ENCODE assay signal across 10 mouse cellular contexts in the genomic region with DNA sequence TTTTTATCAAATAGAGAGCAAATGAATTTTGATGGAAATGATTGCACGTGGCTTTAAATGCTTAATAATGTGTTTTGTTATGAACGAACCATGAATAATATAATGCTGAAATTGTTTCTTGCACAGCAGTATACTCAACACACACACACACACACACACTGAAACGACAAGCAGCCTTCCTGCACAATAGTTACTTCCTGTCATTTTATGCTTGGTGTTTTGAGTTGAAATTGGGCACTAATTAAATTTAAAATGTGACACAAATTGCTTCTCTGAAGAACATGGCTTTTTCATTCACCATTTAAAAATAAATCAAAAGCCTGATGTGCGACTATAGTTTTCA. TPM values are rescaled to one million over a fixed set of nuclear protein-coding genes. Genes with fewer than 3 reads are reported as not detected.
DNase-seq lines count a peak whose midpoint lies in the region; ATAC-seq lines count a peak whose summit lies in the region.
"Had no signal": no experiment of that assay in that cellular context is flagged by ENCODE, and none has a peak within 500 bp of the region (broad histone marks: within the 10 kb centered on the region; RNA-seq: fewer than 3 reads in every experiment).

No protein-coding gene starts in this region.

- DNase-seq in embryonic facial prominence, embryonic 10.5 days (ENCODE audit: low spot score) = no peak
- no peak for DNase-seq in intestine, embryonic 14.5 days (ENCODE audit: low spot score)
- no peak for DNase-seq in adrenal gland, postnatal 10 days
- no peak for DNase-seq in layer of hippocampus, adult 9-11 months
- DNase-seq in adrenal gland, adult 2 months = no peak
- DNase-seq: adrenal gland, postnatal 25 days; cerebellum, adult 18-20 months had no signal

- H3K27me3 ChIP-seq in embryonic facial prominence, embryonic 10.5 days (replicated peaks; ENCODE audit: low read depth, poor library complexity, severe bottlenecking) = no peaks in the 10 kb centered on the region
- no peaks in the 10 kb centered on the region for H3K27me3 ChIP-seq in embryonic facial prominence, embryonic 12.5 days
- H3K27me3 ChIP-seq in intestine, embryonic 14.5 days (replicated peaks; ENCODE audit: control insufficient read depth, insufficient read depth, low read length) = no peaks in the 10 kb centered on the region
- no peaks in the 10 kb centered on the region for H3K27me3 ChIP-seq in midbrain, embryonic 16.5 days (ENCODE audit: control insufficient read depth, insufficient read depth, low read depth, low read length)

- peak overlapping the region; percentile 50 for H3K4me2 ChIP-seq in embryonic facial prominence, embryonic 12.5 days (replicated peaks)
- peak overlapping the region; percentile 54 for H3K4me2 ChIP-seq in intestine, embryonic 14.5 days (ENCODE audit: low read length)
- peak overlapping the region; percentile 59 for H3K4me2 ChIP-seq in midbrain, embryonic 16.5 days (ENCODE audit: low read length)
- H3K4me2 ChIP-seq: heart, embryonic 11.5 days had no signal

- H3K27ac ChIP-seq in embryonic facial prominence, embryonic 10.5 days (replicated peaks) = no peak overlapping the region
- H3K27ac ChIP-seq in embryonic facial prominence, embryonic 12.5 days = no peak overlapping the region
- 0 out of 2 replicates have a peak overlapping the region, but pooled peaks have one; percentile 87 for H3K27ac ChIP-seq in intestine, embryonic 14.5 days (ENCODE audit: low read depth)
- no peak overlapping the region; the same call in 1 of the 2 replicates for H3K27ac ChIP-seq in midbrain, embryonic 16.5 days (ENCODE audit: low read length)

- H3K36me3 ChIP-seq in embryonic facial prominence, embryonic 10.5 days (replicated peaks) = peaks cover 15% of the 10 kb centered on the region
- peaks cover 12% of the 10 kb centered on the region for H3K36me3 ChIP-seq in embryonic facial prominence, embryonic 12.5 days
- H3K36me3 ChIP-seq in intestine, embryonic 14.5 days (ENCODE audit: control insufficient read depth, insufficient read depth, low read length) = peaks cover 17% of the 10 kb centered on the region
- 0 out of 2 replicates have a peak, but pooled peaks cover 2% of the 10 kb centered on the region for H3K36me3 ChIP-seq in midbrain, embryonic 16.5 days (ENCODE audit: control insufficient read depth, insufficient read depth, low read length)

- 49% methylated on average over 4 of the region's 4 CpGs for WGBS in embryonic facial prominence, embryonic 10.5 days
- WGBS in embryonic facial prominence, embryonic 12.5 days = 33% methylated on average over 4 of the region's 4 CpGs
- WGBS in intestine, embryonic 14.5 days = 36% methylated on average over 4 of the region's 4 CpGs
- WGBS in midbrain, embryonic 16.5 days = 41% methylated on average over 4 of the region's 4 CpGs

- peak overlapping the region; percentile 54 for H3K4me3 ChIP-seq in embryonic facial prominence, embryonic 10.5 days
- peak overlapping the region; percentile 45; the same call in 1 of the 2 replicates for H3K4me3 ChIP-seq in embryonic facial prominence, embryonic 12.5 days
- H3K4me3 ChIP-seq in intestine, embryonic 14.5 days (ENCODE audit: low read depth, low read length) = peak overlapping the region; percentile 69
- H3K4me3 ChIP-seq in midbrain, embryonic 16.5 days (ENCODE audit: low read depth, low read length) = peak overlapping the region; percentile 33

- H3K4me1 ChIP-seq in embryonic facial prominence, embryonic 10.5 days = peaks cover 13% of the 10 kb centered on the region
- H3K4me1 ChIP-seq in embryonic facial prominence, embryonic 12.5 days = no peaks in the 10 kb centered on the region
- H3K4me1 ChIP-seq in intestine, embryonic 14.5 days (replicated peaks; ENCODE audit: control insufficient read depth, insufficient read depth, low read length) = no peaks in the 10 kb centered on the region
- H3K4me1 ChIP-seq in midbrain, embryonic 16.5 days (ENCODE audit: control insufficient read depth, insufficient read depth, low read length) = 0 out of 2 replicates have a peak, but pooled peaks cover 2% of the 10 kb centered on the region

- peaks cover 8% of the 10 kb centered on the region; the same call in 1 of the 2 replicates for H3K9me3 ChIP-seq in embryonic facial prominence, embryonic 10.5 days
- no peaks in the 10 kb centered on the region for H3K9me3 ChIP-seq in embryonic facial prominence, embryonic 12.5 days
- H3K9me3 ChIP-seq in intestine, embryonic 14.5 days (ENCODE audit: control insufficient read depth, low read length) = peaks cover 8% of the 10 kb centered on the region
- H3K9me3 ChIP-seq in midbrain, embryonic 16.5 days (replicated peaks; ENCODE audit: control insufficient read depth, low read length, poor library complexity, severe bottlenecking) = no peaks in the 10 kb centered on the region; the same call in 1 of the 2 replicates

- no peak overlapping the region for H3K9ac ChIP-seq in embryonic facial prominence, embryonic 12.5 days
- H3K9ac ChIP-seq in intestine, embryonic 14.5 days (ENCODE audit: low read length) = no peak overlapping the region
- H3K9ac ChIP-seq in midbrain, embryonic 16.5 days (ENCODE audit: low read depth, low read length) = peak overlapping the region; percentile 20; the same call in 1 of the 2 replicates

- ATAC-seq in embryonic facial prominence, embryonic 12.5 days (ENCODE audit: insufficient number of reproducible peaks, insufficient read depth, low FRiP score, low TSS enrichment) = no peak
- peak; percentile 24; the same call in 1 of the 2 replicates for ATAC-seq in intestine, embryonic 14.5 days (replicated peaks; ENCODE audit: low FRiP score, low TSS enrichment, low read depth)
- peak; percentile 71 for ATAC-seq in midbrain, embryonic 16.5 days

RNA-seq across cellular contexts. Expression of a gene that starts 0.3 kb away (rescaled TPM):
- polyA plus RNA-seq in embryonic facial prominence, embryonic 10.5 days (2016; fragmentation: Nextera tagmentation; extraction: Ambion mirVana) = 11.4 and 12.5 TPM in 2 replicates
- polyA plus RNA-seq in embryonic facial prominence, embryonic 12.5 days (2016; fragmentation: Nextera tagmentation; extraction: Ambion mirVana) = 18.5 and 21.9 TPM in 2 replicates
- 41.7 and 52.9 TPM in 2 replicates for polyA plus RNA-seq in intestine, embryonic 14.5 days (2014; fragmentation: Nextera tagmentation; extraction: Ambion mirVana)
- 7.1 and 11.0 TPM in 2 replicates for polyA plus RNA-seq in midbrain, embryonic 16.5 days (2015; fragmentation: Nextera tagmentation; extraction: Ambion mirVana)
- total RNA-seq in adrenal gland, postnatal 10 days (2021) = 1 to 10 TPM; 1.3 to 1.7 TPM
- total RNA-seq in adrenal gland, adult 2 months (2021) = under 1 TPM; 0.17 to 0.41 TPM
- polyA plus RNA-seq in adrenal gland, adult 2 months (2012; rRNA removed) = 0.03 TPM in 1 of 2 replicates, not detected in the other
